Mouse (Mus musculus): ENCODE measurements around the gene Map4. TPM values are rescaled to one million over a fixed set of nuclear protein-coding genes. Genes with fewer than 3 reads are reported as not detected.
"Not testable (repeated sequence)": the region's sequence is repeated elsewhere in the genome, so short reads cannot be mapped to it uniquely, and the experiment has no call there.

Gene Map4
- total RNA-seq, 2 experiments from 2014 or later, result 4.1 to 31.0 TPM

GRCm38 (mm10) chr9:110116977-110117778 lies 185.9 kb downstream of the Map4 start, which contains the start of gene Smarcc1:
Gene Smarcc1 (plus strand): TSS chr9:110117708.
- ATAC-seq (replicated peaks; ENCODE audit: low FRiP score, poor library complexity, severe bottlenecking), result peak; percentile 92

DNA sequence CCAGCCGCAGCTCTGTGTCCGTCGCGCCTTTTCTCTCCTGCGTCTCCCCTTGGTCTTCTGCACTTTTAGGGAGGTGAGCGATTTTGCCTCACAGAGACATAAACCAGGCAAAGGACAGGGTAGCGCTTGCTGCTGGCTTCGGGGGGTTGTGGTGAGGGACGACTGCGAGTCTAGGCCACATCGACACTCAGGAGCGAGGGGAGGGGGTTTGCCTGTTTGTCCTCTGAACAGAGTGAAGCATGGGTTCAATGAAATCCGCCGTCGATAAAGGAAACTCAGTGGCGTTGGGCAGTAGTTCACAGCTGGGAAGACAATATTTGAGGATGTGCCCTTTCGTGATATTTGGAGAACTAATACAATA lies 186.5 kb downstream of the Map4 start, which contains the start of gene Dhx30:
Gene Dhx30, minus strand, starts transcription at position 52 of the 361 bp plus-strand sequence.
- no peak for ATAC-seq (replicated peaks; ENCODE audit: low FRiP score, poor library complexity, severe bottlenecking)

- no peak for ATAC-seq (replicated peaks; ENCODE audit: low FRiP score, poor library complexity, severe bottlenecking)
Measured at GRCm38 (mm10) chr9:110118249-110118648, 187.0 kb downstream of the Map4 start.

DNA sequence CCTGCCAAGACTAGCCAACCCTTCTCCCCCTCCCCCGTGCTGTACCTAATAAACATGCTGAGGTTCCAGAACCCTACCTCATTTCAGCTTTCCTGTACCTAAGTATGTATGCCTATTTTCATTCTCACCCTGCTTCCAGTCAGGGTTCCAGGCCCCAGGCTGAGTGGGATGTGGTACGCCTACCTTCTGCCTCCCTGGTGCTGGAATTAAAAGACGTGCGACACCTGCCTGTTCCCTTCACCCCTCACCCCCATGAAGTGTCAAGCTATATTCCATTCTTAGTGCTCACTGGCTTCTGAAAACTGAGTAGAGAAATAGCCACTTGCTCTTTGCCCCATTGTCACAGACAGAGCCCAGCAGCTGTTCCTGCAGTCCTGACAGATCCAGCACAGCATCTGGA lies 190.2 kb downstream of the Map4 start:
- ATAC-seq (replicated peaks; ENCODE audit: low FRiP score, poor library complexity, severe bottlenecking), result no peak

DNA sequence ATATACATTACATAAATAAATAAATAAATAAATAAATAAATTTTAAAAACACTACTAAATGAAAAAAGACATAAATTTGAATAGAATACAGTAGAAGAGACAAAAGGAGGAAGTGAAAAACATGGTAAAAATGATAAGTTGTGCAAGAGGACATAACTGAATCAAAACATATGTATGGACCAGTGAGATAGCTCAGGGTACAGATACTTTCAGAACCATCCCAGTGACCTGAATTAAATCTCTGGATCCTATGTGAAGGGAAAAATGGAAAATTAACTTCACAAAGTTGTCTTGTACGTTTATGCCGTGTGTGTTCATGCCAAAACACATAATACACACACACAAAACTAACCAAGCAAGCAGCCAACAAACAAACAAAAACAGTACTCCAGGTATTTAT lies 192.1 kb downstream of the Map4 start:
- no peak for ATAC-seq (replicated peaks; ENCODE audit: low FRiP score, poor library complexity, severe bottlenecking)

- ATAC-seq (replicated peaks; ENCODE audit: low FRiP score, poor library complexity, severe bottlenecking), result not testable (repeated sequence)
Measured at GRCm38 (mm10) chr9:110124008-110124540, 192.8 kb downstream of the Map4 start.

GRCm38 (mm10) chr9:110130896-110131524 lies 199.8 kb downstream of the Map4 start:
- ATAC-seq (replicated peaks; ENCODE audit: low FRiP score, poor library complexity, severe bottlenecking), result peak; percentile 32; the same call in 1 of the 2 replicates

DNA sequence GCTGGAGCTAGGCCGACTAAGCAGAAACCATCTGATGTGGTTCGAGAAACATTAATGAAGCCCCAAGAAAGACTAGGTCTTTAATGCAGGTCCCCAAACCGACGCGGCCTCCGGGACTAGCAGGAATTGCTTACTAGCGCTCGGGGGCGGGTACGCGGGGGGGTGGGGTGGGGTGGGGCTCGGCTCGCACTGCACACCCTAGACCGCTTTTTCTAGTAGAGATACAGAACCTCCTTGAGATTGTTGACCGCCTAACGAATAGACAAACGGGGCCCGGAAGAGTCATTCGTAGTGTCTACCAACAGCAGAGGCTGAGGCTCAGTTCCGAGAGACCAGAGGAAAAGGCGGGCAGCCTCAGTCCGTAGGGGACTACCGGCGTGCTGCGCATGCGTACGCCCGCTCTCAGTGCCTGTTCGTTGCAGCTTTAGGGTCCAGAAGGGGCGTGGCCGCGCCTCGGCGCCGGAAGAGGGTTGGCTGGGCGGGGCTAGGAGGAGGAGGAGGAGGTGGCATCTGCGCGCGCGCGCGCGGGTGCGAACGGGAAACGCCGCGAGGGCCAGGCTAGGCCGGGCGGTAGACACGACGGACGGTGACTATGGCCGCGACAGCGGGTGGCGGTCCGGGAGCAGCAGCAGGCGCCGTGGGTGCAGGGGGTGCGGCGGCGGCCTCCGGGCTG lies 200.4 kb downstream of the Map4 start:
- peak; percentile 98 for ATAC-seq (replicated peaks; ENCODE audit: low FRiP score, poor library complexity, severe bottlenecking)

GRCm38 (mm10) chr9:110132201-110132605 lies 200.9 kb downstream of the Map4 start:
- no peak for ATAC-seq (replicated peaks; ENCODE audit: low FRiP score, poor library complexity, severe bottlenecking)

- ATAC-seq (replicated peaks; ENCODE audit: low FRiP score, poor library complexity, severe bottlenecking), result no peak
Measured at GRCm38 (mm10) chr9:110132921-110133320, 201.7 kb downstream of the Map4 start.

Other genes starting within 250 kb of the Map4 start
- not detected in 2 replicates for gene Fbxw18, start 228.8 kb upstream of the Map4 start, total RNA-seq (2015; ENCODE audit: low replicate concordance)
- not detected in 2 replicates for gene Fbxw18, start 228.8 kb upstream of the Map4 start, total RNA-seq (2017; ENCODE audit: low replicate concordance)
- not detected in 2 replicates for gene Fbxw26, start 185.4 kb upstream of the Map4 start, total RNA-seq (2015; ENCODE audit: low replicate concordance)
- gene Fbxw26, start 185.4 kb upstream of the Map4 start, total RNA-seq (2017; ENCODE audit: low replicate concordance), result not detected in 2 replicates
- not detected in 2 replicates for gene Fbxw27, start 140.8 kb upstream of the Map4 start, total RNA-seq (2015; ENCODE audit: low replicate concordance)
- not detected in 2 replicates for gene Fbxw27, start 140.8 kb upstream of the Map4 start, total RNA-seq (2017; ENCODE audit: low replicate concordance)
- not detected in 2 replicates for gene Spink8, start 119.2 kb upstream of the Map4 start, total RNA-seq (2015; ENCODE audit: low replicate concordance)
- gene Spink8, start 119.2 kb upstream of the Map4 start, total RNA-seq (2017; ENCODE audit: low replicate concordance), result not detected in 2 replicates
- gene Nme6, start 98.7 kb upstream of the Map4 start, total RNA-seq (2015; ENCODE audit: low replicate concordance), result 12.2 and 18.7 TPM in 2 replicates
- 9.0 and 10.0 TPM in 2 replicates for gene Nme6, start 98.7 kb upstream of the Map4 start, total RNA-seq (2017; ENCODE audit: low replicate concordance)
- 769 and 967 TPM in 2 replicates for gene Camp, start 81.8 kb upstream of the Map4 start, total RNA-seq (2015; ENCODE audit: low replicate concordance)
- 327 and 371 TPM in 2 replicates for gene Camp, start 81.8 kb upstream of the Map4 start, total RNA-seq (2017; ENCODE audit: low replicate concordance)
- gene Cdc25a, start 55.9 kb upstream of the Map4 start, total RNA-seq (2015; ENCODE audit: low replicate concordance), result 12.2 and 19.1 TPM in 2 replicates
- 39.5 and 40.3 TPM in 2 replicates for gene Cdc25a, start 55.9 kb upstream of the Map4 start, total RNA-seq (2017; ENCODE audit: low replicate concordance)
- 40.7 and 61.6 TPM in 2 replicates for gene Smarcc1, start 186.2 kb downstream of the Map4 start, total RNA-seq (2015; ENCODE audit: low replicate concordance)
- 49.2 and 71.5 TPM in 2 replicates for gene Smarcc1, start 186.2 kb downstream of the Map4 start, total RNA-seq (2017; ENCODE audit: low replicate concordance)
- gene Dhx30, start 186.4 kb downstream of the Map4 start, total RNA-seq (2015; ENCODE audit: low replicate concordance), result 28.5 and 32.4 TPM in 2 replicates
- 14.8 and 39.3 TPM in 2 replicates for gene Dhx30, start 186.4 kb downstream of the Map4 start, total RNA-seq (2017; ENCODE audit: low replicate concordance)

Measured in erythroid progenitor cell, adult 5-6 weeks (primary cell).